Mouse (Mus musculus) forelimb bud, embryonic 11.5 days (tissue): ENCODE measurements around the gene Gm10945.

Experiments
- DNase-seq: peaks from one replicate; pipeline ENCODE4 v3.0.0-alpha.2; 2012; ENCODE audit warnings: low read depth, low spot score

Gene Gm10945

GRCm38 (mm10) chr10:6761287-6761811, at the start of gene Gm10945:
Gene Gm10945, minus strand, starts transcription at chr10:6761761.
- no peak for DNase-seq

GRCm38 (mm10) chr10:6790226-6790625, 28.7 kb upstream of the Gm10945 start:
- no peak for DNase-seq

GRCm38 (mm10) chr10:6788517-6789237, 27.1 kb upstream of the Gm10945 start:
- peak; percentile 84 for DNase-seq

GRCm38 (mm10) chr10:6758206-6758605, 3.4 kb downstream of the Gm10945 start, which contains the start of gene Oprm1:
Gene Oprm1, plus strand, starts transcription at chr10:6758506.
- DNase-seq, result no peak

- no peak for DNase-seq
Measured at GRCm38 (mm10) chr10:6753375-6753774, 8.2 kb downstream of the Gm10945 start.

- no peak for DNase-seq
Measured at GRCm38 (mm10) chr10:6728469-6728868, 33.1 kb downstream of the Gm10945 start.

- DNase-seq, result no peak
Measured at GRCm38 (mm10) chr10:6723765-6724164, 37.8 kb downstream of the Gm10945 start.

- no peak for DNase-seq
Measured at GRCm38 (mm10) chr10:6717181-6717948, 44.2 kb downstream of the Gm10945 start.

GRCm38 (mm10) chr10:6705226-6705885, 56.2 kb downstream of the Gm10945 start:
- DNase-seq, result no peak

- DNase-seq, result peak; percentile 40
Measured at GRCm38 (mm10) chr10:6694218-6694850, 67.2 kb downstream of the Gm10945 start.
